Mouse (Mus musculus) liver, postnatal 0 days (tissue): ENCODE data around the gene Thop1. TPM values are rescaled to one million over a fixed set of nuclear protein-coding genes. Genes with fewer than 3 reads are reported as not detected.
"Not testable (repeated sequence)": the region's sequence is repeated elsewhere in the genome, so short reads cannot be mapped to it uniquely, and the experiment has no call there.

Experiments
- ATAC-seq: fragments of 200-750 bp; cut with Nextera tagmentation; 2 replicates; pipeline ENCODE4 v1.8.0; 2017; ENCODE audit warnings: mild to moderate bottlenecking, moderate library complexity
- DNase-seq: peaks from one replicate; pipeline ENCODE4 v3.0.0-alpha.2; 2016
- H3K27ac ChIP-seq: fragments of 300-500 bp; sonication (generic); 2 replicates; pipeline ENCODE4 v1.5.1; 2014; ENCODE audit warnings: antibody characterized with exemption, moderate library complexity, mild to moderate bottlenecking, low read depth
- H3K27me3 ChIP-seq: fragments of 300-500 bp; sonication (generic); 2 replicates; pipeline ENCODE4 v1.6.1; 2014; ENCODE audit warnings: low read length, control low read depth, mixed read lengths; ENCODE audit not compliant: insufficient read depth
- H3K36me3 ChIP-seq: fragments of 300-500 bp; sonication (generic); replicated peaks from 2 replicates; pipeline ENCODE4 v1.6.1; 2014; ENCODE audit warnings: mild to moderate bottlenecking, control low read depth, low read length, moderate library complexity, mixed read lengths; ENCODE audit not compliant: insufficient read depth
- H3K4me1 ChIP-seq: fragments of 300-500 bp; sonication (generic); 2 replicates; pipeline ENCODE4 v1.6.1; 2014; ENCODE audit warnings: antibody characterized with exemption, mild to moderate bottlenecking, control low read depth; ENCODE audit not compliant: insufficient read depth
- H3K4me2 ChIP-seq: fragments of 300-500 bp; sonication (generic); 2 replicates; pipeline ENCODE4 v1.6.1; 2014; ENCODE audit warnings: low read depth, mild to moderate bottlenecking, low read length, moderate library complexity, mixed read lengths
- H3K4me3 ChIP-seq: fragments of 300-500 bp; sonication (generic); 2 replicates; pipeline ENCODE4 v1.5.1; 2014; ENCODE audit warnings: low read depth, low read length
- H3K9ac ChIP-seq: fragments of 300-500 bp; sonication (generic); replicated peaks from 2 replicates; pipeline ENCODE4 v1.6.1; 2014; ENCODE audit warnings: mild to moderate bottlenecking, moderate library complexity
- H3K9me3 ChIP-seq: fragments of 300-500 bp; sonication (generic); 2 replicates; pipeline ENCODE4 v1.6.1; 2016; ENCODE audit warnings: mild to moderate bottlenecking, control low read depth, low read length, mixed read lengths
- CTCF ChIP-seq: sonication (generic); IDR thresholded peaks from 2 replicates; pipeline ENCODE4 v1.5.1; 2016; ENCODE audit warnings: antibody characterized with exemption, low read depth
- EP300 ChIP-seq: IDR thresholded peaks from 2 replicates; pipeline ENCODE4 v1.6.1; 2016; ENCODE audit warnings: antibody characterized with exemption, low read depth, mild to moderate bottlenecking
- WGBS: fragments of 180-500 bp; shearing (Covaris S2); extraction: QIAGEN DNeasy Blood & Tissue Kit; methylation state at CpG from one replicate; pipeline ENCODE4 v1.1.7; 2014; ENCODE audit not compliant: insufficient replicate concordance; 5-methylcytosine and 5-hydroxymethylcytosine counted together
- polyA plus RNA-seq: library from polyadenylated mRNA; unstranded; fragments of >200 nt; fragmentation: Nextera tagmentation; extraction: Ambion mirVana; gene quantifications from 2 replicates; pipeline ENCODE4 v1.2.1, GENCODE M21; 2015

Thop1 gene
- polyA plus RNA-seq, 1 experiment from 2014 or later = 8.1 TPM

GRCm38 (mm10) chr10:81036251-81036650, 33.6 kb upstream of the Thop1 start:
- Histone ChIP-seq H3K4me1 (peaks cover 5% of the 10 kb centered on the region; the same call in 1 of the 2 replicates), H3K4me2 (no peak overlapping the region), H3K36me3 (0 out of 2 replicates have a peak, but pooled peaks cover 5% of the 10 kb centered on the region), H3K27me3 (no peaks in the 10 kb centered on the region), H3K27ac (no peak overlapping the region), H3K9me3 (no peaks in the 10 kb centered on the region), H3K9ac (no peak overlapping the region), H3K4me3 (no peak overlapping the region)
- ATAC-seq (no peak), DNase-seq (peak; percentile 40)
- 75% methylated on average over 7 of the region's 7 CpGs for WGBS
- TF ChIP-seq CTCF (peak; percentile 49), EP300 (no peak)

- Histone ChIP-seq H3K4me1 (peaks cover 5% of the 10 kb centered on the region; the same call in 1 of the 2 replicates), H3K27me3 (no peaks in the 10 kb centered on the region), H3K9me3 (no peaks in the 10 kb centered on the region), H3K4me2 (peak within 1 kb of the TSS; percentile 82), H3K4me3 (peak within 1 kb of the TSS; percentile 67), H3K9ac (peak within 1 kb of the TSS; percentile 70), H3K36me3 (0 out of 2 replicates have a peak, but pooled peaks cover 2% of the 10 kb centered on the region), H3K27ac (peak within 1 kb of the TSS; percentile 53)
- TF ChIP-seq CTCF = no peak
- TF ChIP-seq EP300 = 0 out of 2 replicates have a peak, but pooled peaks have one; percentile 49
- ATAC-seq (peak; percentile 99), DNase-seq (peak; percentile 96)
- 1% methylated on average over 35 of the region's 35 CpGs for WGBS
Observed at GRCm38 (mm10) chr10:81036988-81037580, 32.8 kb upstream of the Thop1 start, which contains the start of gene Slc39a3. TSS of gene Slc39a3 (minus strand) at chr10:81037426.

GRCm38 (mm10) chr10:81041458-81042175, 28.2 kb upstream of the Thop1 start:
- 30% methylated on average over 13 of the region's 13 CpGs for WGBS
- DNase-seq (peak; percentile 79), ATAC-seq (no peak)
- Histone ChIP-seq H3K4me1 (peaks cover 5% of the 10 kb centered on the region; the same call in 1 of the 2 replicates), H3K9me3 (no peaks in the 10 kb centered on the region), H3K4me3 (no peak overlapping the region), H3K36me3 (peaks cover 28% of the 10 kb centered on the region), H3K4me2 (no peak overlapping the region), H3K9ac (no peak overlapping the region), H3K27me3 (no peaks in the 10 kb centered on the region), H3K27ac (no peak overlapping the region)
- TF ChIP-seq CTCF = peak; percentile 91
- no peak for TF ChIP-seq EP300

- 90% methylated on average over 14 of the region's 14 CpGs for WGBS
- not testable (repeated sequence) for H3K9me3 ChIP-seq, H3K27ac ChIP-seq, H3K4me3 ChIP-seq, H3K4me1 ChIP-seq, DNase-seq, ATAC-seq, H3K27me3 ChIP-seq, H3K9ac ChIP-seq, H3K4me2 ChIP-seq
- peaks cover 63% of the 10 kb centered on the region for H3K36me3 ChIP-seq
Observed at GRCm38 (mm10) chr10:81045246-81045645, 24.6 kb upstream of the Thop1 start.

GRCm38 (mm10) chr10:81050645-81051044, 19.2 kb upstream of the Thop1 start:
- no peak for TF ChIP-seq EP300
- peak; percentile 59 for TF ChIP-seq CTCF
- H3K4me1 ChIP-seq = no peaks in the 10 kb centered on the region
- no peak overlapping the region for H3K4me2 ChIP-seq
- peak; percentile 51 for DNase-seq
- ATAC-seq = 0 out of 2 replicates have a peak, but pooled peaks have one; percentile 25
- peaks cover 62% of the 10 kb centered on the region for H3K36me3 ChIP-seq
- WGBS = 75% methylated on average over 3 of the region's 4 CpGs
- H3K9ac ChIP-seq = no peak overlapping the region
- H3K9me3 ChIP-seq = no peaks in the 10 kb centered on the region
- no peaks in the 10 kb centered on the region for H3K27me3 ChIP-seq
- no peak overlapping the region for H3K4me3 ChIP-seq
- no peak overlapping the region for H3K27ac ChIP-seq

- ATAC-seq = peak; percentile 33; the same call in 1 of the 2 replicates
- DNase-seq = no peak
- Histone ChIP-seq H3K4me1 (no peaks in the 10 kb centered on the region), H3K27ac (peak overlapping the region; percentile 22; the same call in 1 of the 2 replicates), H3K9ac (no peak overlapping the region), H3K4me3 (no peak overlapping the region), H3K9me3 (no peaks in the 10 kb centered on the region), H3K27me3 (no peaks in the 10 kb centered on the region), H3K36me3 (peaks cover 57% of the 10 kb centered on the region), H3K4me2 (no peak overlapping the region)
- TF ChIP-seq EP300 = no peak
- no peak for TF ChIP-seq CTCF
- WGBS = 58% methylated on average over 6 of the region's 6 CpGs
Observed at GRCm38 (mm10) chr10:81051133-81051532, 18.7 kb upstream of the Thop1 start.
